Mouse (Mus musculus) heart, adult 2 months (tissue): ENCODE data around the gene Med27. TPM values are rescaled to one million over a fixed set of nuclear protein-coding genes. Genes with fewer than 3 reads are reported as not detected.

Source experiments
- DNase-seq, 2 experiments: peaks; one replicate each; pipeline ENCODE4 v3.0.0; 2021
- H3K27ac ChIP-seq: fragments of 200-600 bp; 2 replicates; pipeline ENCODE4 v1.8.1; 2022
- H3K27me3 ChIP-seq: fragments of 200-500 bp; 2 replicates; pipeline ENCODE4 v1.6.1; 2012; ENCODE audit warnings: mild to moderate bottlenecking, low read length, inconsistent platforms, mixed read lengths; ENCODE audit not compliant: control insufficient read depth, insufficient read depth
- H3K36me3 ChIP-seq: fragments of 200-500 bp; 2 replicates; pipeline ENCODE4 v1.6.1; 2012; ENCODE audit warnings: low read length, inconsistent platforms; ENCODE audit not compliant: control insufficient read depth, insufficient read depth
- H3K4me1 ChIP-seq: fragments of 200-500 bp; 2 replicates; pipeline ENCODE4 v1.6.1; 2011; ENCODE audit warnings: low read length; ENCODE audit not compliant: control insufficient read depth, insufficient read depth
- H3K4me3 ChIP-seq: fragments of 200-600 bp; 2 replicates; pipeline ENCODE4 v1.8.1; 2022
- H3K79me2 ChIP-seq: fragments of 200-500 bp; replicated peaks from 2 replicates; pipeline ENCODE4 v1.6.1; 2012; ENCODE audit warnings: mild to moderate bottlenecking, inconsistent platforms, low read length, moderate library complexity, mixed read lengths; ENCODE audit not compliant: control insufficient read depth, insufficient read depth
- H3K9ac ChIP-seq: fragments of 200-500 bp; 2 replicates; pipeline ENCODE4 v1.6.1; 2012; ENCODE audit warnings: low read depth, mild to moderate bottlenecking, control low read depth, inconsistent platforms, low read length, mixed read lengths
- CTCF ChIP-seq: fragments of 200-600 bp; IDR thresholded peaks from 2 replicates; pipeline ENCODE4 v1.8.1; 2022; ENCODE audit warnings: antibody characterized with exemption, mild to moderate bottlenecking, moderate library complexity
- EP300 ChIP-seq: fragments of 200-500 bp; IDR thresholded peaks from 2 replicates; pipeline ENCODE4 v1.6.1; 2011; ENCODE audit warnings: low read depth, low read length, control low read depth; ENCODE audit not compliant: insufficient read depth
- POLR2A ChIP-seq: fragments of 200-500 bp; IDR thresholded peaks from 2 replicates; pipeline ENCODE4 v1.6.1; 2011; ENCODE audit warnings: mild to moderate bottlenecking, low read depth, low read length, control low read depth; ENCODE audit not compliant: insufficient read depth
- WGBS: fragments of 180-500 bp; shearing (Covaris S2); methylation state at CpG from one replicate; pipeline ENCODE4 v1.1.7; 2018; 5-methylcytosine and 5-hydroxymethylcytosine counted together
- intact Hi-C: fragments of 180-260 bp; cut with DNase I; formaldehyde crosslinking; loops from one replicate; pipeline ENCODE4 v1.15.1; 2025
- polyA plus RNA-seq: library from polyadenylated mRNA; depleted of rRNA; stranded (reverse); fragments of >200 nt; gene quantifications from 2 replicates; pipeline ENCODE4 v1.2.3, GENCODE M21; 2012
- total RNA-seq, 2 experiments: library from RNA; stranded (reverse); gene quantifications; 2 replicates each; pipeline ENCODE4 v1.2.3; 2021

Gene Med27
- total and polyA plus RNA-seq, 3 experiments, result 15.3 to 24.0 (median 17.2) TPM

DNA sequence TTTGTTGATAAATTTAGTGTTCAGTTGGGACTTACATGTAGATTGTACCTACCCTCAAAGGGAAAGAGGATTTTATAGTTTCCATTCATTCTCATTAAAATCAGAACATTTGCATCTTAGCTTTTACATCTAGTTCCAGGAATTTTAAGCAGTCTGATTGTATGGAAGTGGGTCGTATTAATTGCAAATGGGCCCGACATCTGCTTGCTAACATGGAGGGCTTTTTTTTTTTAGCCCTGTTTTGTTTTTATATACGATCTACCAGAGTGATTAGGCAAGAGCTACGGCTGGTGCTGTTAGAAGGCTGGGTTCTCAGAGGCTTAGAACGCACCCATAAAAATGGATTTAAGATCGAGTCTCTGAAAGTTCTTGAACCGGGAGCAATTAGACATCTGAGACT, 139.9 kb downstream of the Med27 start:
- Histone ChIP-seq H3K4me3 (no peak overlapping the region), H3K27me3 (no peaks in the 10 kb centered on the region), H3K36me3 (no peaks in the 10 kb centered on the region), H3K27ac (no peak overlapping the region), H3K9ac (no peak overlapping the region), H3K4me1 (no peaks in the 10 kb centered on the region), H3K79me2 (no peaks in the 10 kb centered on the region)
- TF ChIP-seq EP300, result no peak
- no peak for TF ChIP-seq POLR2A
- no peak for TF ChIP-seq CTCF
- DNase-seq, result no peak
- WGBS, result 91% methylated on average over 7 of the region's 7 CpGs
- intact Hi-C loops, result no loop called here

DNA sequence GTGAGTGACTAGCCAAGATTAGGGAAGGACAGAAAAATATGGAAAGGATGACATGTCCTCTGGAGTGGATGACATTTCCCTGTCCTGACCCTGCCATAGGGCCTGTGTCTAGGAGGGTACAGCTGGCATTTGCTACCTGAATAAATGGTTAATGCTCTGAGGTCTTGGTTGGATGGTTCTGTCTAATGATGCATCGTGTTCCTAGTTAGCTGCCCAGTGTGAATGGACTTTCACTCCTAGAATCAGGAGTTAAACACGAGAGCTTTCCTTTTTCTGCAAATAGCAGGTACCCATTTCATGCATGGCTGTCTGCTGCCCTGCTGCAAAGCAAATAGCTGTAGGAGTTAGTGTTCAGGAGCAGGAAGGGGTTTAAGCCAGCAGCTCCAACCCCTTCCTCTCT, 141.0 kb downstream of the Med27 start:
- intact Hi-C loops, result no loop called here
- H3K27me3 ChIP-seq, result no peaks in the 10 kb centered on the region
- TF ChIP-seq POLR2A (no peak), CTCF (no peak), EP300 (no peak)
- no peak overlapping the region for H3K9ac ChIP-seq
- no peak overlapping the region for H3K4me3 ChIP-seq
- no peak for DNase-seq
- no peak overlapping the region for H3K27ac ChIP-seq
- WGBS, result 94% methylated on average over 2 of the region's 2 CpGs
- no peaks in the 10 kb centered on the region for H3K4me1 ChIP-seq
- H3K79me2 ChIP-seq, result no peaks in the 10 kb centered on the region
- H3K36me3 ChIP-seq, result no peaks in the 10 kb centered on the region

- Histone ChIP-seq H3K79me2 (no peaks in the 10 kb centered on the region), H3K4me3 (no peak overlapping the region), H3K27me3 (no peaks in the 10 kb centered on the region), H3K36me3 (no peaks in the 10 kb centered on the region), H3K4me1 (no peaks in the 10 kb centered on the region), H3K9ac (no peak overlapping the region), H3K27ac (no peak overlapping the region)
- 89% methylated on average over 13 of the region's 13 CpGs for WGBS
- intact Hi-C loops, result no loop called here
- DNase-seq, result no peak
- TF ChIP-seq POLR2A (no peak), EP300 (no peak), CTCF (no peak)
Observed at GRCm38 (mm10) chr2:29488379-29489236, 142.0 kb downstream of the Med27 start.

DNA sequence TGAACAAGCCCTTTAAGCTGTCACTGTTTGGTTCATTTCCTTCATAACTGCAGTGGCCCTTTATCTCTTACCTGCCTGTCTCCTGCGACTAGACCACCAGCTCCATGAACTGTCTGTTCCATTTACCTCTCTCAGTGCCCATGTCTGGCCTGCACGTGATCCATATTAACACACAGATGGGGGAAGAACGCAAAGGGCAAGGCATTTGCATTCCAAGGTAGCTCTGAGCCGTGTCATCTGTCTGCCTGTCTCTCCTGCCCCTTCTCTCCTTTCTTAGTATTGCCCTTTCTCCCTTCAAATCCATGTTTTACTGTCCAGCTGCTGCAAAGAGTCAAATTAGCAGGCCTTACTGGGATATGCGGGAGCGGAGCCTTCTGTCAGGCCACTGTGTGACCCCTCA, 145.0 kb downstream of the Med27 start:
- 92% methylated on average over 6 of the region's 6 CpGs for whole genome bisulfite sequencing
- intact Hi-C loops, result no loop called here
- H3K27me3 ChIP-seq, result no peaks in the 10 kb centered on the region
- no peak overlapping the region for H3K27ac ChIP-seq
- TF ChIP-seq POLR2A (no peak), EP300 (no peak), CTCF (no peak)
- DNase-seq, result no peak
- H3K9ac ChIP-seq, result no peak overlapping the region
- H3K4me3 ChIP-seq, result no peak overlapping the region
- no peaks in the 10 kb centered on the region for H3K4me1 ChIP-seq
- no peaks in the 10 kb centered on the region for H3K79me2 ChIP-seq
- H3K36me3 ChIP-seq, result no peaks in the 10 kb centered on the region

GRCm38 (mm10) chr2:29493396-29494031, 146.9 kb downstream of the Med27 start:
- Histone ChIP-seq H3K4me3 (no peak overlapping the region), H3K79me2 (no peaks in the 10 kb centered on the region), H3K36me3 (no peaks in the 10 kb centered on the region), H3K9ac (no peak overlapping the region), H3K4me1 (no peaks in the 10 kb centered on the region), H3K27me3 (no peaks in the 10 kb centered on the region), H3K27ac (no peak overlapping the region)
- intact Hi-C loops, result no loop called here
- TF ChIP-seq POLR2A, result no peak
- 41% methylated on average over 9 of the region's 9 CpGs for WGBS
- DNase-seq, result peak; percentile 31 to 56

DNA sequence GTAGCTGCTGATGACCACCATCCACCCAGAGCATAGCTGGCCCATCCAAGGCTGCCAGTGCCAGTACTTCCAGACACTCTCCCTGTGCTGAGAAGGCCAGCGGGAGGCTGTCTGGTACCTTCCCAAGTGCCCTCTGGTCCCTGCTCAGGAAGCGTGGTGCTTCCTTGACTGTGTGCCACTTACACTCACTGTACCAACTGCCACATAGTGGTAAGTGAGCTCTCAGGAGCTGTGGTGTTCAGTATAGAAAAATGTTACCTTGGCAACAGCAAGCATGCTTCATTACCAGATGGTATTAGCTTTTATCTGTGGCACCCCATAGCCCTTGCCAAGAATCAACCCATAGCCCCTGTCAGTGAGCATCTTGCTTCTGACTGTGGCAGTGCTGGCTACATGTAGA, 148.7 kb downstream of the Med27 start:
- no peaks in the 10 kb centered on the region for H3K36me3 ChIP-seq
- no peak overlapping the region for H3K27ac ChIP-seq
- H3K27me3 ChIP-seq, result no peaks in the 10 kb centered on the region
- 94% methylated on average over 2 of the region's 2 CpGs for WGBS
- TF ChIP-seq EP300 (no peak), CTCF (no peak), POLR2A (no peak)
- H3K79me2 ChIP-seq, result no peaks in the 10 kb centered on the region
- DNase-seq, result no peak
- no peak overlapping the region for H3K9ac ChIP-seq
- no peak overlapping the region for H3K4me3 ChIP-seq
- H3K4me1 ChIP-seq, result no peaks in the 10 kb centered on the region
- intact Hi-C loops, result no loop called here
